Mouse (Mus musculus) regulatory T cell (primary cell): ENCODE data around the gene Bclaf1.

Experiments
- in situ Hi-C: fragments of 300-600 bp; cut with MboI, MseI; formaldehyde crosslinking; loops from one replicate; pipeline ENCODE4 v1.15.1; 2025; ENCODE audit warnings: high pct_unique_total_duplicates

Bclaf1 gene

DNA sequence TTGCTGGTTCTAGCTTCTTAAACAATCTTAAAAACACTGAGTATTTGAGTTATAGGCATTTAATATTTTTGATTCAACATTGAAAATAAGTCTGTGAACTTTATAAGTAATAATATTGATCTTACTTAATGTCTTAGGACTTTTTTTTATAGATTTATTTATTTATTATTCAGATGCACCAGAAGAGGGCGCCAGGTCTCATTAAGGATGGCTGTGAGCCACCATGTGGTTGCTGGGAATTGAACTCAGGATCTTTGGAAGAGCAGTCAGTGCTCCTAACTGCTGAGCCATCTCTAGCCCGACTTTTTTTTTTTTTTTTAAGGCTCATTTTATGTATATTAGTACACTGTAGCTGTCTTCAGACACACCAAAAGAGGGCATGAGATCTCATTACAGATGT lies 2.5 kb downstream of the Bclaf1 start:
- in situ Hi-C loops = no loop called here

DNA sequence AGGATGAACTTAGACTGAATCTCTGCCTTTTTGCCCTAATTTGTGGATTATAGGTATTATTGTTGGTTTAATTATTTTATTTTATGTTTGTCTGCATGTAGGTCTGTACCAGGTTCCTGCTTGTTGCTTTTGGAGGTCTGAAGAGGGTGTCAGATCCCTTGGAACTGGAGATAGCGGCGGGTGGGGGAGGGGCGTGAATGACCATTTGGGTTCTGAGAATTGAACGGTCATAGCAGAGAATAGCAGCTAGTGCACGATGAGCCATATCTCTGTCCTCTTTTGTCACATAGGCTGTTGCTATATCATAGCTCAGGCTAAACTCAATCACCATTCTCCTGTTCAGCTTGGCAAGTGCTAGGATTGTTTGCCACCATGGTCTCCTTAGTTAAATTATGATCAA lies 5.2 kb downstream of the Bclaf1 start:
- in situ Hi-C loops = no loop called here

DNA sequence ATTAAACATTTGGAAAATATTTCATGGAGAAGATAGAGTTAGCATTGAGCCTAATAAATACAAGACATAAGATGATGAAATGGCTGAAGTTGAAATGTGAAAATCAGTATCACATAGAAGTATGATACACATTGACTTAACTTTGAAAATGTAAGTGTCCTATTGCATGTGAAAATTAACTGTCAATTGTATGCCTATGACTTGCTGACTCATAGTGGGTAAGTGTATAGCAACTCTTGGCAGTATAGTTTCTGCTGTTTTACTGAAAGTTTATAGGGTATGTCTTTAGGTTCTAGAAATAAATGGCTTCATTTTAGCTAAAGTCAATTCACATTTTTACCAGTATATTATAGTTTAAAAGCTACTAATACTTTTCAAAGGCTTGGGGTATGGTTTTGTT lies 14.0 kb downstream of the Bclaf1 start:
- in situ Hi-C loops = loop anchor here (25.0 kb wide), 1 partner anchor 986 kb away; no protein-coding TSS in a partner anchor

DNA sequence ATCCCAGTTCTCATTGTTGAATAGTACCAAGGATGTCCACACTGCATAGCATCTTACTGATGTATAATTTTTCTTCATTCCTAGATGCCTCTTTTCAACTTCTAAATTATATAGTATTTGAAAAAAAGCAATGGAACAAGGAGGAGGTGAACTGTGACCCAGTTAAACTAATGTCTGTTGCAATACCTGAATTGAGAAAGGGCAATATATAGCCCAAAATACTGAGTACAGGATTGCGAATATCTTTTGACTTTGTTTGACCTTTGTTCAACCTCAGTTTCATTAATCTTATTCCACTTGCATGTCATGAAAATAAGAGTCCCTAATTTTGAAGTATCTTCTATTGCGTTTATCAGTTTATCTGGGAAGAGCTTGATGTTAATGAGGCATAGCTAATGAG lies 19.0 kb downstream of the Bclaf1 start:
- in situ Hi-C loops = loop anchor here (25.0 kb wide), 1 partner anchor 981 kb away; no protein-coding TSS in a partner anchor

DNA sequence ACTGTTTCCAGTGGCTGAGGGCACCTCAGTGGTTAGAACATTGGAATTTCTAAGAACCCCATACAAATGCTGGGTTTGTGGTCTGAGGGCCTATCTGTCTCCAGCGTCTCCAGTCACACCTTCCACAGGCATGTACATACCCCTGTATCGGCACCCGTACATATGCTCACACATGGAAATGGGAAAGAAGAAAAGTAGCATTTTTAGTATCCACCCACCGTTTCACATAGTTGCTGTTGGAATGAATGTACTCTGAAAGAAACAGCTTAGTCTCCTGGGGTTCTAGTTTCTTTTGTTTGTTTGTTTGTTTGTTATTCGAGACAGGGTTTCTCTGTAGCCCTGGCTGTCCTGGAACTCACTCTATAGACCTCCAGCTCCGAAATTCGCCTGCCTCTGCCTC lies 25.6 kb downstream of the Bclaf1 start:
- in situ Hi-C loops = loop anchor here (25.0 kb wide), 1 partner anchor 974 kb away; no protein-coding TSS in a partner anchor

DNA sequence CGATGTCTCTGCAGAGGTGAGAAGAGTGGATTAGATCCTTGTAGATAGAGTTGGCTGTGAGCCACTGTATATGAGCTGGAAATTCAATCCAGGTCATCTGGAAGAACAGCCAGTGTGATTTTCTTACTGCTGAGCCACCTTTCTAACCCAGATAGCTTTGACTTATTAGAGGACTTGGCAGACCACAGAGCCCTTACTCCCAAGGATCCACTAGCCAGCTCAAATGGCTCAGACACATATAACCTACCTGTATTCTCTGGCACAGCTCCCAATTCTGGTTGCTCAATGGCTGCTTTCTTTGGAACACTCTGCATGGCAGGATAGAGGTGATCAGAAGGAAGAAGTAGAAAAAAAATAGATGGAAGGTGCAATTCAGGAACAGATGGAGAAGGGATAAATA lies 33.5 kb downstream of the Bclaf1 start:
- in situ Hi-C loops = loop anchor here (25.0 kb wide), 1 partner anchor 967 kb away; no protein-coding TSS in a partner anchor

DNA sequence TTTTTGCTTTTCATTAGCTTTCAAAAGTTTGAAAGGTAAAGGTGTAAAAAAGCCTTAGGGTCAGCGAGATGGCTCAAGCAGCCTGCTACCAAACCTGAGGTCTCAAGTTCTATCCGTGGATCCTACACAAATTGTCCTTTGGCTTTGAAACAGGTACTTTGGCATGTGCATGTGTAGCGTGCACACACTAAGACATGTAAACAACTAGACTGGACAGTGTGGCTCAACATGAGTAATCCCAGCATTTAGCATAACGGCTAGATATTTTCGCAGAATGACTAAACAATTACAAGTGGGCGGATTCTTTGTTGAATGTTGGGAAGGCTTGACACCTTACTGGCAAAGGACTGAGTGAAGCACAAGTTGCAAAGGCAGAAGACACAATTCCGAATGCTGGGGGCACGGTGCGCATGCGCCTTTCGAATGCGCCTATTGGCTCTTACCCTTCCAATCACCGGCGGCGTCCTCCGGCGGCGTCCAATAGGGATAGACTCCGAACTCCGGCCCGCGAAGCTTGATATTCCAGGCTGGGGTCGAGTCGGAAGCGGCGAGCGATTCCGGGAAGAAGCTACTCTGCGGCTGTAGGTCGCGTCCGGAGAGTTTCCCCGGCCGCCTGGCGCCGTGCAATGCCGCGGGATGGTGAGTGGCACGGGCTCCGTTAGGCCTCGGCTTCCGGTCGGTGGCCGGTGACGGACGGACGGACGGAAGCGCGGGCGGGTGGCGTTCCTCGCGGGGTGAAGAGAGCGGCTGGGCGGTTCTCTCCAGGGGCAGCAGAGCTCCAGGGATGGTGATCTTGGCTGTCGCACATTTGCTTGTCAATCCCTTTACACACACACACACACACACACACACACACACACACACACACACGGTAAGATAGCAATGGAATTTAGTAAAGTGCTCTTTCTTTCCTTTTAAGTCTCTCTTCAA lies 35.3 kb downstream of the Bclaf1 start, which contains the start of gene Mtfr2:
TSS of gene Mtfr2 (plus strand) at position 486 of the 930 bp plus-strand sequence.
- in situ Hi-C loops = loop anchor here (25.0 kb wide), 1 partner anchor 965 kb away; no protein-coding TSS in a partner anchor

DNA sequence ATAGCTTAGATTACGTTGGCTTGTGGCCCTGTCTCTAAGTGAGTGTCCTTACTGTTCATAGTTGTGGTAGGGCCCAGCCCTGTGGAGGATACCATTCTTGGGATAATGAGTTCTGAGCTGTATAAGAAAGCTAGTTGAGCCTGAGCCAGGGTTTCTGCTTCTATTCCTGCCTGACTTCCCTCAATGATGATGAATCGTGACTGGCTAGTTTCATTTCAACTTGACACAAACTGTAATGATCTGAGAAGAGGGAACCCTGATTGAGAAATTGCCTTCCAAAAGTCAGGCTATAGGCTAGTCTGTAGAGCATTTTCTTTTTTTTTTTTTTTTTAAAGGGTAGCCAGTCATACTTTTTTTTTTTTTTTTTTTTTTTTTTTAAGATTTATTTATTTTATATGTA lies 36.6 kb downstream of the Bclaf1 start:
- in situ Hi-C loops = loop anchor here (25.0 kb wide), 1 partner anchor 963 kb away; no protein-coding TSS in a partner anchor

DNA sequence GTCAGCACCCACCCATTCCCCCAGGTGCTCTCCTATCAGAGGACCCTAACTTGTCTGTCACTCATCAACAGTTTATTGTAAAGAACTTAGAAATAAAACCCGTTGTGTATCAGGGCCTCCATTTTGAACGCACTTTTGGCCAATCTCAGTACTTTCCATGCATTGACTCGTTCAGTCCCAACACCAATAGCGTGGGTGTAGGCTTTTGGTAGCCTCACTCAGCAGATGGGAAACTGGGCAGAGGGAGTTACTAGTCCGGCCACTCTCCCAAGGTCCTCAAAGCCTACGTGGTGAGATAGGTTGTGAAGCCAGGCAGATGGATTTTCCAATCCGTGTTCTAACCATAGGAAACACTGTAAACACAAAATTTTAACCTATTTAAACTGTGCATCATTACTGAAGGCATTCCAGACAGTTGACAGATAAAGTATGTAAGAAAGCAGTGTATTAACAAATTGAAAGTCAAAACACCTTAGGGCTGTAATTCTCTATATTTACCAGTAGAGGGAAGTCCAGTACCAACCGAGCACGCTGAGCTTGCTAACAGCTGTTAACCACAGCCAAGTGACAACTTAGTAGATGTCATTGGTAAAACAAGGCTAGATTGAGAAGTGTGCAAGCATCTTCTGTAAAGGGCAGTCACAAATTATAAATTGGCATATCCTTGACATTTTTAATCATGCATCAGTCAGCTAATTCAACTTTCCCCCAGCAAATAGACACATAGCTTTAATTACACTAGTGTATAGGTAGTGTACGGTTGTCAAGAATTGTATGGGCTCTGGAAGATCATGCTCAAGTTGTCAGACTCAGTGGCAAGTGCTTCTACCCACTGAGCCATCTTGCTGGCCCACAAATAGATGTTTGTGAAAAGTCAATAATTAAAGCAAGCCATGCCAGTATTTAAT lies 49.5 kb downstream of the Bclaf1 start:
- in situ Hi-C loops = loop anchor here (5.0 kb wide), 1 partner anchor 586 kb away; no protein-coding TSS in a partner anchor

DNA sequence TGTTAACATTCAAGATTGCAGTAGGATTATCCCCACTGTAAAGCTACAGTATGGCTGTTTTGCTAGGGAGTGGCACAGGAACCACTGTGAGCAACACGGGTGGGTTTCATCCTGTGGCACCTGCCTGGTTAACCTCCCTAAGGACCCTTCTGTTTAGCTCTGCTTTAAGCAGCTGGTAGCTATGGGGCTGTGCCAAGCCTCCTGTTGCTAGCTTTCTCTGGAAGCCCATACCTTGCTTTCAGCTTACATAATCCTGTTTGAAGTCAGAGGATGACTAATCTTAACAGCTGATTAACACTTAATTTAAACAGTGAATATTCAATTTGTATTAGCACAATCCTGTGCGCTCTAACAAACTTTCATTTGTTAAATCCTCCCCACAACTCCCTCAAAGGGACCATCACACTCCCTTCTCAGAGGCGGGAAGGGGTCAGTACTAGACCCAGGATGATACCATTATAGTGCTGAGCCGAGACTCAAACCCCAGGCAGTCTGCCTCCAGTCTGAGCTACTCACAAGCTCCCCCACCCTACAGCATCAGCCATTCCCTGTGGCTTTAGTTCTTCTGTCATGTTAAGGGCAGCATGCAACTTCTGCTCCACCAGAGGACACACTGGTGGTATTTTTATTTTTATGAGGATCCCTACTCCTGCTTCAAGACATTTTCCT lies 50.3 kb downstream of the Bclaf1 start:
- in situ Hi-C loops = loop anchor here (5.0 kb wide), 1 partner anchor 585 kb away; no protein-coding TSS in a partner anchor

DNA sequence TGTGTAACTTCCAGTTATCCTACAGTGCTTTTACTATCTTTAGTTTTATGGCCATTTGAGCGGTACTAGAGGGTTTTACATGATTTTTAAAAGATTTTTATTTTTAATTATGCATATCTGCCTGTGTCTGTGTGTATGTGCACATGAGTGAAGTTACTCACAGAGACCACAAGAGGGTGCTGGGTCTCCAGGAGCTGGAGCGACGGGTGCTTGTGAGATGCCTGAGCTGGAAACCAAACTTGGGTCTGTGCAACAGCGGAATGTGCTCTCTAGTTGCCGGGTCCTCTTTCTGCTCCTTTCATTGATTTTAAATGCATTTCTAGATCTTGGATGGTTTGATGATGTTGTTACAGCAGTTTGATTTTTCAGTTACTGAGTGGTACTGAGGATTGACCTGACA lies 59.8 kb downstream of the Bclaf1 start:
- in situ Hi-C loops = loop anchor here (10.0 kb wide), 1 partner anchor 133 kb away; no protein-coding TSS in a partner anchor

DNA sequence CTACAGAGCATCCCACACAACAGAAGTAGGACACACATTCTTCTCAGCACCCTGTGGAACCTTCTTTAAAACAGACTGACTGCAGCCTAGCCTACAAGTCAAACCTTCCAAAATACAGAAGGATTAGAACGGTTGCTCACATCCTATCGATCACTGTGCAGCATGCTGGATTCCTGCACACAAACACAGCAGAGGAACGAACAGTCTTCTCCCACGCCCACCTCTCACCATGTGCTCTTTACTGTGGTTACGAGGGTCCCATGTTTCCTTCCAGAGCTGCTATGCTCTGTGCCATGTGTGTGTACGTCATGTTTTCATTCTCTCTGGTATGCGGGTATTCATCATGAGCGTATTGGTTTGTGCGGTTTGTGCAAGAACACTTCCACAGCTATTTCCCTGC lies 65.4 kb downstream of the Bclaf1 start:
- in situ Hi-C loops = loop anchor here (10.0 kb wide), 1 partner anchor 127 kb away; no protein-coding TSS in a partner anchor

DNA sequence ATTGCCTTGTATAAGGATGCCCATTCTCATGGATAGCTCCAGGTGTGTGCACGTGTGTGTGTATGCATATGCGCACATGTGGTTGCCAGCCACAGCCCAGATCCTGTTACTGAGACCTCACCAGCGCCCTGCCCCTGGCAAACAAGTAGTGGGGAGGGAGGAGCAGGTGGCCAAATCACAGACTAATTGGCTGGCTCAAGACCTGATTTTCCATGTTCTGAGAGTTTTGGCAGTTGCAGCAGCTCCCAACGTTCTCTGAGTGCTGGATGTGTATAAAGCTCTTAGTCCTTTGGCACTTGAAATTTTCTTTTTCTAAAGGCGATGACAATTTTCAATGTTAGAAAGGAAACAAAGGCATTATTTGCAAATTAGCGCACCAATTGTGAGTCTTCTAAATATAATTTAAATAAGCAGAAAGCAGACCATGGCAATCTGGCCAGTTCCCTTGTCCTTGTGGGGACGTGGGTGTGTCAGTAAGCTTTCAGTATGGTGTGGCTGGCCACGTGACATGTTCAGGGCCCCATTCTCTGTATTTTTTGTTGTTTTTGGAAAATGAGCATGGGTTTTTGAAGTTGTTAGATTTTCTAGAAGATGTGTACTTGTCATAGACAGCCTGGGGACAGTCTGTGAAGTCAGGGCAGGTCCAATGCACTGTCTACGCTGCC lies 66.9 kb downstream of the Bclaf1 start:
- in situ Hi-C loops = loop anchor here (10.0 kb wide), 1 partner anchor 126 kb away; no protein-coding TSS in a partner anchor

DNA sequence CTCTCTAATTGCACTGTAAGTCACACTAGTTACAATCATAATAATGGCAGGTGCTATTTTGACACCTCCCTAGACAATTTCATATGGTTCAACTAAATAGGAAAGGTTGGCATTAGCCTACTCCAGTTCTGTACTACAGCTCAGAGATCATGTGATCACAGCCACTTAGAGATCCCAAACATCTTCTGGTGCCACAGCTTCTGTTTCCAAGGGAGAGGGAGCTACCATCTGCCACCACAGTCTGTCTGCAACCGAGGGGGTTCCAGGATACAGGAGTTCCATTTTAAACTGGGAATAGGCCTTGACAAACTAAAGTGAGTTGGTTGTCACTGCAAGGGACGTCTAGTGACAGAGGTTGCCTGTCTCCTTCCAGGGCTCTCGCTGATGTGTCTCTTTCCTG lies 68.5 kb downstream of the Bclaf1 start:
- in situ Hi-C loops = no loop called here

DNA sequence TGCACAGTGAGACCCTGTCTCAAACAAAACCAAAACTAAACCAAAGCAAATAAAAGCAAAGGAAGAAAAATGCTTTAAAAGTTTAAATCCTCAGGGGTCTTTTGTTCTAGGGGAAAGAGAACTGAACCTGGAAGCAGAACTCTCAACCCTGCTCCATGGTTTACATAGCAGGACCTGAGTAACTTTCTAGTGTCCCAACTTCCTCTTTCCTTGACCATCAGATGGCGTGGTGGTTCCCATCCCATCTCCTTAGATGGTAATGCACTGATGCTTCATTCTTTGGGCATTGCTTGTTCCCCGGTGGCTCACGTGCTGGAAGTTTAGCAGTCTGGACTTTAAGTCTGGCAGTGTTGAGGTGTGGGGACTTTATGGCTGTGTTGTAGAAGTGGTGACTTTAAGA lies 69.1 kb downstream of the Bclaf1 start:
- in situ Hi-C loops = no loop called here

DNA sequence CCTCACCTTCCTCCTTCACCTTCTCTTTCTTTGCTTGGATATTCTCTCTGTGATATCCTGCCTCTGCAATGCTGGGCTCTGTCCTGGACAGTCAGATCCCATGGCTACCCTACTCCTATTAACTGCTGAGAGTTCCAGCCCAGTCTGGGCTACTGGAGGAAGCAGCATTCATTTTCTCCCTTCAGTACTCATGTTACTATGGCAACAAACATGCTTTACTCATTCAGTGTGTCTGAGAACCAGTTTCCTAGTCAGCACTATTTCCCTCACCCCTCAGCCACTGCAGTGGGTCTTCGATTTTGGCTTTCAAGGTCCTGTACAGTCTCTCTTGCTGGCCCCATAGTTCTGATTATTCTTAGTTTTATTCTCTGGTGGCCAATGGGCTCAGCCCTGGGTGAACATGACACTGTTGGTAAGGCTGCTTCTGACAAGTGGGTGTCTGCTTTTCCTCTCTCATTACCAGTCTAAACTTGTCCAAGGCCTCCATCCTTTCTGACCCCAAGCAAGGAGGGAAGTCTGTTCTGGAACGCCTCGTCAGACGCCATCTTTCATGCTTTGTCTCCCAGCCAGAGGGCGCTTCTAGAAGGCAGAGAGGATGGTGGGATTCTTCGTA lies 70.6 kb downstream of the Bclaf1 start:
- in situ Hi-C loops = no loop called here

DNA sequence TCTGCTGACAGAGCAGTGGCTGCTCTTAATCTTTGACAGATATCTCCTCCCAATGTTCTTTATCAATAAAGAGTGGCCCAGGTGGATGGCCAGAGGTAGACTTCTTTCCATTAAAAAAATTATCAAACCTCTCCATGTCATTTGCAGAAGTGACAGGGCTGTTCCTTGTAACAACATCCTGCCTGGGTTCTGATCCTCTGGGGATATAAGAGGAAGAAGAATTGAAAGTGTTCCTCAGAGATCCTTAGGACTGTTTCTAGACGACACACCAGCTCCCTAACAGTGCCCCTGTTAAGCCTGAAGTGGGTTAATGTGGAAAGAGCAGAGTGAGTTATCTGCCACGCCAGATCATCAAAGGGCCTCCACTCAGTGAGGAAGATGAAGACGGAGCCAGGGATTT lies 78.3 kb downstream of the Bclaf1 start:
- in situ Hi-C loops = loop anchor here (10.0 kb wide), 1 partner anchor 746 kb away; no protein-coding TSS in a partner anchor
